Mouse (Mus musculus) myocyte (in vitro differentiated cells): Measurements from ENCODE around the gene Cd209g.

Source experiments
- CEBPB ChIP-seq: IDR thresholded peaks from 2 replicates; pipeline ENCODE4 v1.6.1; 2011; ENCODE audit warnings: mild to moderate bottlenecking, moderate library complexity; ENCODE audit not compliant: poor library complexity, insufficient read depth, severe bottlenecking
- E2F4 ChIP-seq: IDR thresholded peaks from one replicate; pipeline ENCODE4 v1.6.1; 2011; ENCODE audit warnings: mild to moderate bottlenecking, control low read depth, moderate library complexity; ENCODE audit not compliant: insufficient read depth
- MAX ChIP-seq: IDR thresholded peaks from one replicate; pipeline ENCODE4 v1.6.1; 2011; ENCODE audit warnings: low read depth, mild to moderate bottlenecking, control low read depth
- MYOD1 ChIP-seq, 3 experiments: IDR thresholded peaks; one replicate each; pipeline ENCODE4 v1.6.1; 2011; ENCODE audit warnings: control low read depth in 2 of 3, low read depth in 2 of 3, mild to moderate bottlenecking in 2 of 3, moderate library complexity in 1 of 3; ENCODE audit not compliant: insufficient read length in 2 of 3, control insufficient read depth in 1 of 3
- MYOG ChIP-seq, 3 experiments: IDR thresholded peaks; one replicate each; pipeline ENCODE4 v1.6.1; 2011; ENCODE audit warnings: control low read depth in 2 of 3, low read depth in 2 of 3, mild to moderate bottlenecking in 2 of 3; ENCODE audit not compliant: insufficient read length in 2 of 3, control insufficient read depth in 1 of 3, insufficient read depth in 1 of 3
- POLR2A ChIP-seq: IDR thresholded peaks from one replicate; pipeline ENCODE4 v1.6.1; 2011; ENCODE audit warnings: low read depth, mild to moderate bottlenecking, control low read depth, moderate library complexity; ENCODE audit not compliant: insufficient read length
- POLR2AphosphoS2 ChIP-seq: IDR thresholded peaks from one replicate; pipeline ENCODE4 v1.6.1; 2011; ENCODE audit warnings: low read depth, control low read depth; ENCODE audit not compliant: insufficient read length
- SRF ChIP-seq: IDR thresholded peaks from one replicate; pipeline ENCODE4 v1.6.1; 2011; ENCODE audit warnings: low read depth; ENCODE audit not compliant: control insufficient read depth, insufficient read length
- TCF12 ChIP-seq: IDR thresholded peaks from one replicate; pipeline ENCODE4 v1.6.1; 2011; ENCODE audit warnings: mild to moderate bottlenecking, control low read depth; ENCODE audit not compliant: poor library complexity, insufficient read depth, severe bottlenecking
- TCF3 ChIP-seq: IDR thresholded peaks from one replicate; pipeline ENCODE4 v1.6.1; 2011; ENCODE audit warnings: low read depth, control low read depth; ENCODE audit not compliant: insufficient read length
- USF1 ChIP-seq: IDR thresholded peaks from one replicate; pipeline ENCODE4 v1.6.1; 2011; ENCODE audit warnings: low read depth, mild to moderate bottlenecking, control low read depth, moderate library complexity

DNA sequence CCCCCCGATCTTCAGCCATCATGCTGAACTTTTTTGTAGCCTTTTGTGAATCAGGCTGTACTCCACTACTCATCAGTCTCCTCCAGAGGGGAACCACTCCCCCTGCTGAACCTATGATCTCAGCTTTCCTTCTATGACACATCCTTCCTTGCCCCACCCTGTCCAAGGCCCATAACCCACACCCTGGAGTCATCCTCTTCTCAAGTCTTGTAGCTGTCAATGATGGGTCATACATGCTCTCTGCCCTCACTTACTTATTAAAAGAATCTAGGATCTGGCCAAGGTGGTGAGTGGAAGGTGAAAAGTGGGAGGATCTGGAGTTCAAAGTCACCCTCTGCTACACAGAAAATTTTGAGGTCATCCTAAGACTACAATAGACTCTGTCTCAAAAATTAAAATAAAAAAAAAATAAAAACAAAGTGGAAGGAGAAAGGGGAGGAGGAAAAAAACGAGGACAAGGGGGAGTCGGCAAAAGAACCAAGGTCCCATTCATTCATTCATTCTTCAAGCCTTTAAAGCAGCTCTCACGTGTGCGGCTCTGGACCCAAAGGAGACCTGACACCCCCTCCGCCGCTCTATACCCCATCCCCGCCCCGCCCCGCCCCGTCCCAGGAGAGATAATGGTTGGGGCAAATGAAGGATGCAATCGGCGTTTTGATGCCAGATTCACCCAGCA is 31.4 kb downstream of the Cd209g start:
- TF ChIP-seq POLR2A (no peak), CEBPB (no peak), TCF12 (no peak), MAX (no peak), USF1 (no peak), MYOG (IDR thresholded peaks at IDR 0.05; ENCODE audit: control insufficient read depth in 1 of 3, insufficient read depth in 1 of 3, insufficient read length in 2 of 3, low read depth in 2 of 3) (no peak), POLR2AphosphoS2 (no peak), E2F4 (no peak), SRF (no peak), MYOD1 (IDR thresholded peaks at IDR 0.05; ENCODE audit: control insufficient read depth in 1 of 3, insufficient read length in 2 of 3, low read depth in 2 of 3) (no peak), TCF3 (no peak)
